Mouse (Mus musculus) E14TG2a.4 (cell line): Measurements from ENCODE around the gene Bri3.

ENCODE experiments used
- CTCF ChIP-seq: conservative IDR thresholded peaks from 2 replicates; pipeline ENCODE4 v1.5.1; 2014; ENCODE audit warnings: low read length
- NANOG ChIP-seq: IDR thresholded peaks from 2 replicates; pipeline ENCODE4 v1.6.1; 2014; ENCODE audit warnings: borderline replicate concordance, low read length, mixed read lengths

- TF ChIP-seq CTCF (no peak), NANOG (no peak)
Observed at GRCm38 (mm10) chr5:144253212-144253611, 9.0 kb downstream of the Bri3 start.
